Mouse (Mus musculus) ES-CJ7 (cell line): ENCODE measurements at regions not wholly inside any gene's neighbourhood (a gene's known extent, or its start where the extent isn't known, plus 50 kb on each side); places are given as distances from the start of the nearest gene placed in this dataset.

ENCODE experiments used
- DNase-seq: peaks from one replicate; pipeline ENCODE4 v3.0.0; 2011; ENCODE audit warnings: low read depth, low spot score

GRCm38 (mm10) chr2:167821186-167821585 lies 110.7 kb upstream of the Ptpn1 start:
- DNase-seq = no peak

DNA sequence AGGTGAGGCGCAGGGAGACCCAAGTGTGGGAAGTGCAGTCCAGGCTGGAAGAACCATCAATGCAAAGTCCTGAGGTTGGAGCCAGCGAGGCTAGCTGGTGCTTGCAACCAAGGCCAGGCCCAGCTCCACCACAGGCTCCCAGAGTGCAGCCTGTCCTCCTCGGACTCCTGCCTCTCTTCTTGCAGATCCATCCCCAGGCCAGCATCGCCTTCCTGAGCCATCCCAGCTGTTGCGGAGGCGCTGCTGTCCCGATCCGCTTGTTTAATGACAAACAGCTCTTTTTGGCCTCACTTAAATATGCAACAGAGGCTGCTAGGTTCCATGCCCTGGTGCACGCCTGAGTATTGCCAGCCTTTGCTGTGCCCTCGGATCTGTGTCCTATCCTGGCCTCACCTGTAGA lies 113.1 kb upstream of the Ptpn1 start:
- no peak for DNase-seq

GRCm38 (mm10) chr2:167817030-167817429 lies 114.8 kb upstream of the Ptpn1 start:
- no peak for DNase-seq

DNA sequence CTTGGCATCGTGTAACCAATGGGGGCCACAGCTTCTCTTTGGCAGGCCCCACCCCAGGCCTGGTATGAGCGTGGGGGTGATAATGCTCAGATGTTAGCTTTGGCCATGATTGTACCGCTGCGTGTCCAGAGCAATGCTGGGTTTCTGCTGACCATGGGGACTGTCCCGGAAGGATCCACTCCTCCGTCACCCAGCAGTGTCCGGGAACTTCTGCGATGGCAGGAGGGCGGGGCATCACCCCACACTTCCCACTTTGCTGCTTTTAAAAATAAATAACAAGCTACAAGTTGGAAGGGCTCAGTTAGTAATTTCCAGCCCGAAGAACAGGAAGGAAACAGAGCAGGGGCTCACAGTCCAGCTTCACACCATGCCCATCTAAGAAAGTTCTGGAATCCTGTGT lies 116.7 kb upstream of the Ptpn1 start:
- no peak for DNase-seq

DNA sequence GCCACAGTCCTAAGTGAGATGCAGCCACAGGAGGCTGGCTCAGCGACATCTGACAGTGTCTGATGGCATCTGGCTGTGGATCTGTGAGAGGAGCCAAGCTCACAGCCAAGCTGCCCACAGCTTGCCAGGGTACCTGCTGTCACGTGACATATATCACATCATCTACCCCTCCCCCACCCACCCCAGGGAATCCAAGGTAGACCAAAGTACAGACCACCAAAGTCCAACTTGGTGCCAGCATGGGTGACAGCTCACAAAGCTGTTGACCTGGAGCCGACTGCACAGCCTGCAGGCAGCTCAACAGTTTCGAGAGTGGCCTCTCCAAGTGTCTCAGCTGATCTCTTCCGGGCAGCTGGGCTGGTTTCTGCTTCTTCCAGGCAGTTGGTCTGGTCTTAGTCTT lies 119.6 kb upstream of the Tmem189 start:
- DNase-seq = no peak

DNA sequence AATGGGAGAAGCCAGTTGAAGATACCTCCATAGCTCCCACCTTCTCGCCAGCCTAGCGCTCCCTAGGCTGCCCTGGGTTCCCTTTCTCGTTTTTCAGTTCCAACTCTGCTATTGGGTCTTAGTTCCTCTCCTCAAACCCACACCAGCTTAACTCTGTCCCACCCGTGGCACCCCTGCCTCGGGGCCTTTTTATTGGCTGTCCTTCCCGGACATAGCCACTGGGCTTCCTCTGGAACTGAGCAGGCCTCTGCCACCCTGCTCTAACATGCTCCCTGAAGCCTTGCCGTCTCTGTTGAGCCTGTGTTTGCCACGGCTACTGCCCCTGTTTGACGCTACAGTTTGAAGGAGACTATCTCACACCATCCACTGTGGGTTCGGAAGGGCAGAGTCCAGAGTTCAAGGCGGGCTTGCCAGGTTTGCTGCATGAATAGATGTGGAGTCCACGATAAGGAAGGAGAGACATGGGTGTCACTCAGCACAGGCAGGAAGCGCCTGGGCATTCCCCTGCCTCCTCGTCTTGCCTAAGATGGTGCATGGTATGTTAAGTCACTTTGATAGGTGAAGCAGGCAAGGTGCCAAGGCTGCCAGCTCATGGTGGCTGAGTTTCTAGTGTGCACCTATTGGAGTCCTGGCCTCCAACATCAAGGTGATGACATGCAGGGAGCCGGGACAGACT lies 116.1 kb upstream of the Tmem189 start:
- no peak for DNase-seq

DNA sequence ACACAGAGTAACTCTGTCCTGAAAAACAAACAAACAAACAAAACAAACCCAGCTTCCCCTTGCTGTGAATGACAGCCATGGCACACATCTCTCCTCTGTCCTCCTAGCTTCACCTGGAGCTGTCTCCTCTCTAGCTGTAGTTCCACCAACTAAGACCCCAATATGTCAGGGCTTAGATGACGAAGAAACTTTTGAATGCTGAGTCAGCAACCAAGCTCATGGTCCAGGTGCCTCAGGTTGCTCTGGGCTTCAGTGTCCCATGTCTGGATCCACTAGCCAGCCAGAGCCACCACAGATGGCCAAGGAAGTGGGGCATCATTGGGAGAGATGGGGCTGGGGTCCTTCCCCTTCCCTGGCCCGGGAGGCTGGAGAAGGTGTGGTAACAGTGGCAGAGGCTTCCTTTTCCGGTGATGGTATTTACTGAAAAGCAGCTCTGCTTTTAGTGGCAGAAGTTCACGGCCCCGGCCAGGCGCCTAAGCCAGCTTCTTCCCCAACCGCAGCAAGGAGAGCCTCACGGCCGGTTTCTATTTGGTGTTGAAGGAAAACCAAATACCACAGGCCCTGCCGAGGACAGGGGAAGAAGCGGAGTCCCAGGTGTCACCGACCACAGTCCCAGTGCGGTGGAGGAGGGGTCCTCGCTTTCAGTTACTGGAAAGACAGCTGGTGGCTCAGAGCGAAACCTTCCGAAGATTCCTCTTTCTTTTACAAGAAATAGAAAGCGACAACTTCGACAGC lies 115.0 kb upstream of the Tmem189 start:
- DNase-seq = no peak

- no peak for DNase-seq
Measured at GRCm38 (mm10) chr2:167802494-167802893, 112.9 kb upstream of the Tmem189 start.

GRCm38 (mm10) chr2:167801389-167801788 lies 111.8 kb upstream of the Tmem189 start:
- no peak for DNase-seq

DNA sequence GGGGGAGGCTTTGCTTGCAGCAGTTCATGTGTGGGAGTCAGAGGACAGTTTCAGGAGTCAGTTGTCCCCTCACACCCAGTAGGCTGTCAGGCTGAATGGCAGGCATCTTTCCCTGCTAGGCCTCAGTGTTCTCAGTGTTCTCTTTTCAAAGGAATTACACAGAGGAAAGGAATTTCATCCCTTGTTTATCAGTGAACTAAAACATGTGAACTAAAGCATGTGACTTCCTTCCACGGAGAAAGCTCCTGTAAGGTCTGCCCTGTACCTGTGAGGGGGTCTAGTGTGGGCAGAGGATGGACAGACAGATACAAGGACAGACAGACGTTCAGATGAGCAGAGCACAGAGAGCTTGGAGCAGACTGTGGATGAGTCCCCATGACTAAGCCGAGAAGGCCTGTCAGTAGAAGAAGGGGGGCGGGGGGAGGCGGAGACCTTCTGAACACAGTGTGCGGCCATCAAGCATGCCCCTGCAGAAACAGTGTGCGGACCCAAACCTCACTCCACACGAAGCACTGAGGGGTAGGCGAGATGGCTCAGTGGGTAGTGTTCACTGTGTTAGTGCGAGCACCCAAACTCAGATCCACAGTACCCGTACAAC lies 111.1 kb upstream of the Tmem189 start:
- DNase-seq = no peak

GRCm38 (mm10) chr2:167799629-167800387 lies 110.2 kb upstream of the Tmem189 start:
- peak; percentile 52 for DNase-seq

DNA sequence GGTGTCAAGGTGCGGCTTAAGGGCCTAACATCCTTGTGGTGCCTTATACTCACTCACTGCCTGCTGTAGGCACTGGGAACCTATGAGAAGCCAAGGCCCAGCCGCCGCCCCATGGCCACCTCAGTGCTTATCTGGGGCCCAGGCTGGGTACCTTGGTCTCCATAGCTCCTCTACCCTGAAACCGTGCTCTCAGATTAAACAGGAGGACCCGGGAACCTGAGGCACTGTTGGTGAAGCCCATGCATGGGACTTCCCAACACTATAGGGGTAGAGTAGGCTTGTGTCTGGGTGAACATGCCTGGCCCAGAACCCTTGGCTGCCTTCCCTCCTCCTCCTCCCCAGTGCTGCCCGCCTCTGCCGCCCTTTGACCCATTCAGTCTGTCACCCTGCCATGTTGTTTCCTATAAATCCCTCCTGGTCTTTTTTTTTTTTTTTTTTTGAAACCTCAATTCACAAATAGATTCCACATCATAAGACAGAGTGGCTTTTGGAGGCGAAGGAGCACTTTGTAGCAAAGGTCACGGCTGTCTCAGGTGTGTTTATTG lies 109.4 kb upstream of the Tmem189 start:
- DNase-seq = no peak

DNA sequence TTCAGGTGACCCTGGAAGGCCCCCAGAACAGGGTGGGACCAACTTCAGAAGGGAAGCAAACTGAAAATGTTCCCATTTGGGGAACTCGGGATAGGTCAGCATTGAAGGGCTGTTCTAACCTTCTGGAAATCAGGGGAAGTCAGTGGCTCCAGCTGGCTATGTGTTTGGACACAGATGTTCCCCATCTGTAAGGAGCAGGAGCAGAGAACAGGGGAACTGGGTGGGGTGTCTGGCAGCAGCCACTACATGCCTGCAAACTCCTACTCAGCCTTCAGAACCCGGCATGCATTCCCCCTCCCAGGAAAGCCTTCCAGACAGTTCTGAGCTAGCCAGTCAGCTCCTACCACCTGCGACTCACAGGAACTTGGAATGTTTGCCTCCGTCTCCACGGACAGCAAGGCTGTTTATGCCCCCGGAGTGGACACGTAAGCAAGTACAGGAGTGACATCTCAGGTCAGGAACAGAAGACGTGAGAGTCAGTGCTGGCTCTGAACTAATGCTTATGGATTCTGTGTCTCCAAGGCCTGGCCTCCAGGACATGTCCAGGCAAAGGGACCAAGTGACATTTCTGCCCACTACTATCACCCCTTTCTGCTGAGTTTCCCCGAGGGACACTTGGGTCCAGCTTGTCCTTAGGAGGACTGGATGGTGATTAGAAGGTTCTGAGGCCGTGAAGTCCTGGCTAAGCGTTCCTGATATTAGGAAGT lies 108.6 kb upstream of the Tmem189 start:
- no peak for DNase-seq

- no peak for DNase-seq
Measured at GRCm38 (mm10) chr2:167795491-167795890, 105.9 kb upstream of the Tmem189 start.

DNA sequence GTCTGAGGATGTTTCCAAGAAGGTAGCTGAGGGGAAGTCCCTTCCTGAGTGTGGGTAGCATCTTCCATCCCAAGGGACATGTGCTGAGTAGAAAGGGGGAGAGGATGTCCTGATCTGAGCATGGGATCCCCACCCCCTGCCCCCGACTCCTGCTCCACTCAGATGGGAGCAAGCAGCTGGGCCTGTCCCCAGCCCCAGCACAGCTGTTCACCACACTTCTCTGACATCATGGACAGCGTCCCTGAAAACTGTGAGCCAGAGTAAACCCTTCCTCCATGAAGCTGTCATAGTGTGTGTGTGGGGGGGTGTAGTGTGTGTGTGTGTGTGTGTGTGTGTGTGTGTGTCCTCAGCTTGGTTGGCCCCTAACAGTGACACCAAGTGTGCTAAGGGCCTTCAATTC lies 104.3 kb upstream of the Tmem189 start:
- no peak for DNase-seq

DNA sequence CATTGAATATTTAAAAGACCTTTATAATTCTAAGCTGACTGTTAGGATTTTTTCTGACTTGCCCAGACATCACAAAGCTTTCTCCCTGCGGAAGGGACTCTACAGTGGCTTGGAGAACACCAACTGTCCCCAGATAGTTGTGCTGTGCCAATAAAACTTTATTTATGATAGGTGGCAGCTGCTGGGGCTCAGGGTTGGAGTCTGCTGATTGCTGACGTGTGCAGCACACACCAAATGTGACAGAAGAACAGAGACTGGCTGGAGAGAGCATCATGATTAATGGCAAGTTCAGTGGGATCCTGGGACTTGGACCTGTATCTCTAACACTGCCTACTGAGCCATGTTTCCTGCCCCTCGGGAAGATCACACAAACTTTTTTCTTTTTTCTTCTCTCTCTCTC lies 103.1 kb upstream of the Tmem189 start:
- no peak for DNase-seq

- DNase-seq = no peak
Measured at GRCm38 (mm10) chr2:167792330-167792729, 102.7 kb upstream of the Tmem189 start.

GRCm38 (mm10) chr2:167789471-167789923 lies 99.9 kb upstream of the Tmem189 start:
- DNase-seq = no peak

- no peak for DNase-seq
Measured at GRCm38 (mm10) chr2:167786951-167787350, 97.3 kb upstream of the Tmem189 start.

DNA sequence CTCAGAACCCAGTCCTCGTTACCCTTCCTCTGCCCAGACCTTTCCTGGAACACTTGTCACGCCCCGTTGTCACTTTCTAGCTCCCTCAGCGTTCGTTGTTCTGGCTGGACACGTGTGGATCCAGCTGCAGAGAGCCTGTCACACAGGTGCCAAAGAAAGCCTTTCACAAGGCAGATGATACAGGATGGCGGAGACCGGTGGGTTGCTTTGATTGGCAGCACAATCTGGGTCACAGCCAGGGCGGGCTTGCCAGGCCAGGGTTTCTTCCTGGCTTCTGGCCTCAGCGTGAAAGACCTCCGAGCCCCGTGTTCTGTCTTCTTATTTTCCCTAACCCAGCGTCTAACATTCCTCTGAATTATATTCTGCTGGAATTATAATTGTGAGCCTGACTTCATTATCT lies 94.7 kb upstream of the Tmem189 start:
- DNase-seq = no peak

- no peak for DNase-seq
Measured at GRCm38 (mm10) chr2:167783374-167783773, 93.8 kb upstream of the Tmem189 start.
